Mouse (Mus musculus) ES-CJ7 (cell line): ENCODE results near the gene Ndufaf7.

Experiments used
- DNase-seq: peaks from one replicate; pipeline ENCODE4 v3.0.0; 2011; ENCODE audit warnings: low read depth, low spot score

Gene Ndufaf7

GRCm38 (mm10) chr17:78936466-78937228 lies at the start of gene Ndufaf7, which contains the start of gene Cebpz:
TSS of gene Ndufaf7 (plus strand) at chr17:78937136.
TSS of gene Cebpz (minus strand) at chr17:78937066.
- DNase-seq: peak; percentile 99

GRCm38 (mm10) chr17:78888554-78888953 lies 48.4 kb upstream of the Ndufaf7 start:
- no peak for DNase-seq

GRCm38 (mm10) chr17:78889184-78889583 lies 47.8 kb upstream of the Ndufaf7 start:
- no peak for DNase-seq

GRCm38 (mm10) chr17:78891020-78891419 lies 45.9 kb upstream of the Ndufaf7 start:
- DNase-seq: no peak

GRCm38 (mm10) chr17:78894991-78895390 lies 41.9 kb upstream of the Ndufaf7 start:
- DNase-seq: peak; percentile 72

- peak; percentile 85 for DNase-seq
These were observed 41.5 kb upstream of the Ndufaf7 start for GRCm38 (mm10) chr17:78895394-78895793.

- no peak for DNase-seq
These were observed 33.8 kb upstream of the Ndufaf7 start for GRCm38 (mm10) chr17:78903158-78903557.

- no peak for DNase-seq
These were observed 30.0 kb upstream of the Ndufaf7 start, which contains the start of gene Sult6b1 for GRCm38 (mm10) chr17:78906892-78907291. TSS of gene Sult6b1 (minus strand) at chr17:78906992.

- no peak for DNase-seq
These were observed 27.6 kb upstream of the Ndufaf7 start for GRCm38 (mm10) chr17:78909374-78909773.

GRCm38 (mm10) chr17:78912861-78913281 lies 24.1 kb upstream of the Ndufaf7 start:
- DNase-seq: peak; percentile 70

- DNase-seq: peak; percentile 92
These were observed 23.0 kb upstream of the Ndufaf7 start for GRCm38 (mm10) chr17:78913921-78914320.

- peak; percentile 70 for DNase-seq
These were observed 21.2 kb upstream of the Ndufaf7 start for GRCm38 (mm10) chr17:78915772-78916171.

- DNase-seq: peak; percentile 98
These were observed 20.5 kb upstream of the Ndufaf7 start, which contains the start of gene Cebpzos for GRCm38 (mm10) chr17:78916369-78916813. TSS of gene Cebpzos (plus strand) at chr17:78916500.

GRCm38 (mm10) chr17:78916899-78917298 lies 20.0 kb upstream of the Ndufaf7 start:
- no peak for DNase-seq

- DNase-seq: no peak
These were observed 19.2 kb upstream of the Ndufaf7 start for GRCm38 (mm10) chr17:78917696-78918095.

- DNase-seq: no peak
These were observed 1.1 kb upstream of the Ndufaf7 start for GRCm38 (mm10) chr17:78935857-78936256.

- DNase-seq: peak; percentile 17
These were observed 405 bp downstream of the Ndufaf7 start for GRCm38 (mm10) chr17:78937229-78937853.

- DNase-seq: no peak
These were observed 2.0 kb downstream of the Ndufaf7 start for GRCm38 (mm10) chr17:78938927-78939326.

GRCm38 (mm10) chr17:78942579-78942978 lies 5.6 kb downstream of the Ndufaf7 start:
- peak; percentile 19 for DNase-seq

GRCm38 (mm10) chr17:78951225-78951624 lies 14.3 kb downstream of the Ndufaf7 start:
- DNase-seq: no peak

GRCm38 (mm10) chr17:78952070-78952469 lies 15.1 kb downstream of the Ndufaf7 start:
- DNase-seq: no peak

GRCm38 (mm10) chr17:78953240-78953639 lies 16.3 kb downstream of the Ndufaf7 start:
- DNase-seq: no peak

- peak; percentile 21 for DNase-seq
These were observed 22.5 kb downstream of the Ndufaf7 start for GRCm38 (mm10) chr17:78959473-78959872.
